Mouse (Mus musculus): ENCODE data around the gene Adamtsl1.

Adamtsl1 gene

GRCm38 (mm10) chr4:86310806-86311730, 797.1 kb downstream of the Adamtsl1 start:
- DNase-seq (ENCODE audit: low read depth, low spot score): no peak

- no peak for DNase-seq (ENCODE audit: low read depth, low spot score)
Observed at GRCm38 (mm10) chr4:86312366-86312765, 798.4 kb downstream of the Adamtsl1 start.

- DNase-seq (ENCODE audit: low read depth, low spot score): no peak
Observed at GRCm38 (mm10) chr4:86314442-86314841, 800.5 kb downstream of the Adamtsl1 start.

- DNase-seq (ENCODE audit: low read depth, low spot score): no peak
Observed at GRCm38 (mm10) chr4:86315122-86315521, 801.1 kb downstream of the Adamtsl1 start.

GRCm38 (mm10) chr4:86317916-86318542, 804.1 kb downstream of the Adamtsl1 start:
- DNase-seq (ENCODE audit: low read depth, low spot score): no peak

GRCm38 (mm10) chr4:86325411-86325810, 811.4 kb downstream of the Adamtsl1 start:
- DNase-seq (ENCODE audit: low read depth, low spot score): no peak

- DNase-seq (ENCODE audit: low read depth, low spot score): no peak
Observed at GRCm38 (mm10) chr4:86326003-86326402, 812.0 kb downstream of the Adamtsl1 start.

GRCm38 (mm10) chr4:86326638-86327037, 812.7 kb downstream of the Adamtsl1 start:
- DNase-seq (ENCODE audit: low read depth, low spot score): no peak

GRCm38 (mm10) chr4:86329481-86329880, 815.5 kb downstream of the Adamtsl1 start:
- no peak for DNase-seq (ENCODE audit: low read depth, low spot score)

GRCm38 (mm10) chr4:86335861-86336415, 822.0 kb downstream of the Adamtsl1 start:
- no peak for DNase-seq (ENCODE audit: low read depth, low spot score)

GRCm38 (mm10) chr4:86337216-86337765, 823.3 kb downstream of the Adamtsl1 start:
- DNase-seq (ENCODE audit: low read depth, low spot score): no peak

GRCm38 (mm10) chr4:86349341-86349740, 835.4 kb downstream of the Adamtsl1 start:
- DNase-seq (ENCODE audit: low read depth, low spot score): no peak

- DNase-seq (ENCODE audit: low read depth, low spot score): no peak
Observed at GRCm38 (mm10) chr4:86352121-86352520, 838.1 kb downstream of the Adamtsl1 start.

- no peak for DNase-seq (ENCODE audit: low read depth, low spot score)
Observed at GRCm38 (mm10) chr4:86353550-86353949, 839.6 kb downstream of the Adamtsl1 start.

GRCm38 (mm10) chr4:86359398-86359797, 845.4 kb downstream of the Adamtsl1 start:
- DNase-seq (ENCODE audit: low read depth, low spot score): no peak

- DNase-seq (ENCODE audit: low read depth, low spot score): no peak
Observed at GRCm38 (mm10) chr4:86369055-86369454, 855.1 kb downstream of the Adamtsl1 start.

GRCm38 (mm10) chr4:86373166-86373565, 859.2 kb downstream of the Adamtsl1 start:
- no peak for DNase-seq (ENCODE audit: low read depth, low spot score)

GRCm38 (mm10) chr4:86383124-86383523, 869.2 kb downstream of the Adamtsl1 start:
- DNase-seq (ENCODE audit: low read depth, low spot score): no peak

GRCm38 (mm10) chr4:86385121-86385520, 871.1 kb downstream of the Adamtsl1 start:
- DNase-seq (ENCODE audit: low read depth, low spot score): no peak

GRCm38 (mm10) chr4:86388430-86388829, 874.5 kb downstream of the Adamtsl1 start:
- DNase-seq (ENCODE audit: low read depth, low spot score): no peak

GRCm38 (mm10) chr4:86391176-86391575, 877.2 kb downstream of the Adamtsl1 start:
- no peak for DNase-seq (ENCODE audit: low read depth, low spot score)

GRCm38 (mm10) chr4:86395636-86396035, 881.7 kb downstream of the Adamtsl1 start:
- no peak for DNase-seq (ENCODE audit: low read depth, low spot score)
